Mouse (Mus musculus) left cerebral cortex, postnatal 14 days (tissue): ENCODE data around the gene Rbms3. TPM values are rescaled to one million over a fixed set of nuclear protein-coding genes. Genes with fewer than 3 reads are reported as not detected.

Source experiments
- DNase-seq, 2 experiments: peaks; one replicate each; pipeline ENCODE4 v3.0.0; 2021 to 2022; ENCODE audit warnings: low spot score in 2 of 2, mixed read lengths in 1 of 2
- intact Hi-C: fragments of 180-260 bp; cut with DNase I; formaldehyde crosslinking; loops from one replicate; pipeline ENCODE4 v1.15.1; 2025
- total RNA-seq, 2 experiments: library from RNA; stranded (reverse); gene quantifications; 2 replicates each; pipeline ENCODE4 v1.2.3; 2021

Rbms3 gene
- total RNA-seq, 2 experiments from 2014 or later, result 12.9 to 14.4 TPM

GRCm38 (mm10) chr9:116956156-116956555, 673.6 kb downstream of the Rbms3 start:
- intact Hi-C loops, result no loop called here
- DNase-seq, result no peak

GRCm38 (mm10) chr9:116948211-116948610, 681.5 kb downstream of the Rbms3 start:
- intact Hi-C loops, result no loop called here
- no peak for DNase-seq

GRCm38 (mm10) chr9:116947369-116947768, 682.3 kb downstream of the Rbms3 start:
- DNase-seq, result no peak
- intact Hi-C loops, result no loop called here

GRCm38 (mm10) chr9:116946787-116947186, 682.9 kb downstream of the Rbms3 start:
- intact Hi-C loops, result no loop called here
- DNase-seq, result no peak

- DNase-seq, result no peak
- intact Hi-C loops, result no loop called here
These were observed 684.0 kb downstream of the Rbms3 start for GRCm38 (mm10) chr9:116945689-116946088.

- intact Hi-C loops, result no loop called here
- no peak for DNase-seq
These were observed 685.8 kb downstream of the Rbms3 start for GRCm38 (mm10) chr9:116943902-116944301.

- intact Hi-C loops, result no loop called here
- DNase-seq, result no peak
These were observed 688.6 kb downstream of the Rbms3 start for GRCm38 (mm10) chr9:116941116-116941515.

GRCm38 (mm10) chr9:116940693-116941092, 689.0 kb downstream of the Rbms3 start:
- DNase-seq, result no peak
- intact Hi-C loops, result no loop called here

- intact Hi-C loops, result no loop called here
- DNase-seq, result no peak
These were observed 701.4 kb downstream of the Rbms3 start for GRCm38 (mm10) chr9:116928338-116928737.

- DNase-seq, result no peak
- intact Hi-C loops, result no loop called here
These were observed 706.6 kb downstream of the Rbms3 start for GRCm38 (mm10) chr9:116923151-116923550.

GRCm38 (mm10) chr9:116922561-116922960, 707.2 kb downstream of the Rbms3 start:
- DNase-seq, result no peak
- intact Hi-C loops, result no loop called here

- no peak for DNase-seq
- intact Hi-C loops, result no loop called here
These were observed 710.2 kb downstream of the Rbms3 start for GRCm38 (mm10) chr9:116919441-116920019.

GRCm38 (mm10) chr9:116912493-116912847, 717.2 kb downstream of the Rbms3 start:
- intact Hi-C loops, result no loop called here
- no peak for DNase-seq

- no peak for DNase-seq
- intact Hi-C loops, result no loop called here
These were observed 717.8 kb downstream of the Rbms3 start for GRCm38 (mm10) chr9:116911781-116912492.

GRCm38 (mm10) chr9:116909511-116909910, 720.2 kb downstream of the Rbms3 start:
- intact Hi-C loops, result no loop called here

GRCm38 (mm10) chr9:116906955-116907354, 722.8 kb downstream of the Rbms3 start:
- no peak for DNase-seq
- intact Hi-C loops, result no loop called here

More at GRCm38 (mm10) chr9:116909511-116909910, 720.2 kb downstream of the Rbms3 start:
- DNase-seq, result no peak

- intact Hi-C loops, result no loop called here
- no peak for DNase-seq
These were observed 724.1 kb downstream of the Rbms3 start for GRCm38 (mm10) chr9:116905646-116906045.

GRCm38 (mm10) chr9:116903304-116903993, 726.3 kb downstream of the Rbms3 start:
- intact Hi-C loops, result no loop called here
- DNase-seq, result no peak

- DNase-seq, result no peak
- intact Hi-C loops, result no loop called here
These were observed 730.3 kb downstream of the Rbms3 start for GRCm38 (mm10) chr9:116899403-116899802.

GRCm38 (mm10) chr9:116886973-116887680, 742.6 kb downstream of the Rbms3 start:
- no peak for DNase-seq
- intact Hi-C loops, result no loop called here
